Mouse (Mus musculus): ENCODE data around the gene Rcor3. TPM values are rescaled to one million over a fixed set of nuclear protein-coding genes. Genes with fewer than 3 reads are reported as not detected.

The Rcor3 gene
- polyA plus RNA-seq, 1 experiment from 2014 or later, result 11.8 TPM

DNA sequence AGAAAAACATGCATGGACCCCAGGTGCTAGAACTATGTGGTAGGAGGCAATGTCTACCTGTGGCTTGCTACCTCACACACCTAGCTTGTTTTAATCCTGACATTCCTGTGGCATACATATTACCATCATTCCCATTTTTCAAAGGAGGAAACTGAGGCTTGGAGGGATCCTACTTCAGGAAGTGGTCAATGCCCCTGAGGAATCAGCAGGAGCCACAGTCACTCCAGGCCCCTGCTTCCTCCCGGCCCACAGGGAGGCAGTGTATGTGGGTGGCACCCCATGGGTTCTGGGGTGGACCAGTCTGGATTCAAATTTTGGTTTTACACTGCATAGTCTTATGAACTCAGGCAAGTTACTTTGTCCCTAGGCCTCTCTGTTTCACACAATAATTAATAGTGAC is 58.7 kb downstream of the Rcor3 start:
- peaks cover 44% of the 10 kb centered on the region for H3K4me1 ChIP-seq
- H3K27me3 ChIP-seq (replicated peaks), result no peaks in the 10 kb centered on the region
- no peak overlapping the region for H3K27ac ChIP-seq
- peaks cover 17% of the 10 kb centered on the region for H3K9me3 ChIP-seq (replicated peaks)
- no peak for ATAC-seq
- no peak overlapping the region for H3K4me2 ChIP-seq
- peaks cover 26% of the 10 kb centered on the region for H3K36me3 ChIP-seq
- H3K9ac ChIP-seq, result no peak overlapping the region
- H3K4me3 ChIP-seq, result no peak overlapping the region
- WGBS (ENCODE audit: insufficient replicate concordance), result 54% methylated on average over 1 of the region's 1 CpGs

DNA sequence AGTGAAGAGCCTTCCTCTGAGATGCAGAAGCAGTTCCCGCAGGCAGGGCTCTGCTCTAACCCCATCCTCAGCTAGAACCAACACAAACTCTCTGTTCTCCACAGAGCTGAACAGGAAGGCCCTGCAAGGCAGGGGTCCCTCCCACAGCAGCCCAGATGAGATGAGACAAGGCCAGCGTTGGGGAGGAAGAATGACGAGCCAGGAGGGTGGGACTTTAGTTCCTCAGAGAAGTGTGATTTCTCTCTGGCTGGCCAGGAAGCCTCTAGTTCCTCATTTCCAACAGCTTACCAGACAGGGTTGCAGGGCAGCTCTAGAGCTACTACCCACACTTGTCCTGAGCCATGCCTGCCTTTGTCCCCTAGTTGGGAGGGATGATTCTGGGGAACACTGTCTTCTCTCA is 59.5 kb downstream of the Rcor3 start:
- ATAC-seq, result peak; percentile 51; the same call in 1 of the 2 replicates
- no peak overlapping the region for H3K9ac ChIP-seq
- WGBS (ENCODE audit: insufficient replicate concordance), result 8% methylated on average over 3 of the region's 3 CpGs
- peaks cover 17% of the 10 kb centered on the region for H3K9me3 ChIP-seq (replicated peaks)
- peaks cover 44% of the 10 kb centered on the region for H3K4me1 ChIP-seq
- peak overlapping the region; percentile 30; the same call in 1 of the 2 replicates for H3K27ac ChIP-seq
- no peak overlapping the region for H3K4me2 ChIP-seq
- H3K36me3 ChIP-seq, result peaks cover 25% of the 10 kb centered on the region
- H3K27me3 ChIP-seq (replicated peaks), result no peaks in the 10 kb centered on the region
- H3K4me3 ChIP-seq, result no peak overlapping the region

DNA sequence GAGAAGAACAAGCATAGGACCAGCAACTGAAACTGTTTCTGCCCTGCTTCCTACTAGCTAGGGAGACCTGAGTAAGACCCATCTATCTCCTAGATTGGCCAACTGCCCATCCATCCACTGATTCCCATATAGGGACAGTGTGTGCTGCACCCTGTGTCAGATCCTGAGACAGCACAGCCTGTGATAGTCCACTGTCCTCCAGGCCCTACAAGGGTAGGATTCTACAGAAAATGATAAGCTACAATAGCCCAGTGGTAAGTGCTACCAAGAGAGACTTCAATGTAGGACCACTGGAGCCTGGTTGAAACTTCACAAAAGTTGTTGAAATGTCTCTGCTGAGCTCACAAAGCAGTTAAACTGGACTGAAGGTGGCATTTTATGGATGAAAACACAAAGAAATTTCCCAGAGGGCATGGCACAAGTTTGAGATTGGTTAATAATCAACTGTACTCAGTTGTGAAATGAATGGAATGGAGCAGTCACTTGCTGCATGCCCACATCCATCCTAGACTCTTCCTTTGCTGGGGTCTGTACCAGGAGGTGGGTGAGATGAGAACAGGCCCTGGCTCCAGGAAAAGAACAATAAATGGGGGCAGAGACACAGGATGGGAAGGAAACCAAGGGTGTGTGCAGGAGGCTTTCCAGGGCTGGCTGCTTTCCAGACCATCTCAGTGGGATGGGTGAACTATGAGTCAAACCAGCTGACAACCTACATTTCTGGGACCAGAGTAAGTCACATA is 60.9 kb downstream of the Rcor3 start:
- no peak overlapping the region for H3K4me3 ChIP-seq
- peaks cover 13% of the 10 kb centered on the region for H3K9me3 ChIP-seq (replicated peaks)
- no peak overlapping the region for H3K4me2 ChIP-seq
- H3K27me3 ChIP-seq (replicated peaks), result no peaks in the 10 kb centered on the region
- ATAC-seq, result no peak
- peaks cover 17% of the 10 kb centered on the region for H3K36me3 ChIP-seq
- no peak overlapping the region for H3K9ac ChIP-seq
- peaks cover 44% of the 10 kb centered on the region for H3K4me1 ChIP-seq
- H3K27ac ChIP-seq, result no peak overlapping the region

DNA sequence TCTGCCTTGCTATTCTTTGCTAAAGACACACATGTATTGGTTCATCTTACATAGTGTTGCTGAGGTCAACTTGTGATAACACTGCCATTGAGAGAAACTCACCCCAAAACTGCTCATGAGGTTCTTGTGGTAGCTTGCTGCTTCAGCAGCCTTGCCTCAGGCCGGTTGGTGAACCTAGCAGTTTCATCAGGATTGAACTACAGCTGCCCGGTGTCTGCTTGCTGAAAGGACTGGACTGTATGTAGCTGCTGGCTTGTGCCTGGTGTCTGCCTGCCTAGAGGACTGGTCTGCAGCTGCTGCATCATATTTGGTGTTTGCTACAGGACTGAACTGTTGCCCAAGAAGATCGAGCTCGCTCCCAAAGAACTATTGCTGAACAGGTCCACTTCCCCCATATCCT is 61.8 kb downstream of the Rcor3 start:
- Histone ChIP-seq H3K27ac (no peak overlapping the region), H3K9ac (no peak overlapping the region), H3K4me1 (peaks cover 47% of the 10 kb centered on the region), H3K36me3 (peaks cover 9% of the 10 kb centered on the region), H3K9me3 (replicated peaks) (peaks cover 4% of the 10 kb centered on the region), H3K4me3 (no peak overlapping the region), H3K4me2 (no peak overlapping the region), H3K27me3 (replicated peaks) (no peaks in the 10 kb centered on the region)
- whole genome bisulfite sequencing (ENCODE audit: insufficient replicate concordance), result 78% methylated on average over 4 of the region's 4 CpGs
- no peak for ATAC-seq

DNA sequence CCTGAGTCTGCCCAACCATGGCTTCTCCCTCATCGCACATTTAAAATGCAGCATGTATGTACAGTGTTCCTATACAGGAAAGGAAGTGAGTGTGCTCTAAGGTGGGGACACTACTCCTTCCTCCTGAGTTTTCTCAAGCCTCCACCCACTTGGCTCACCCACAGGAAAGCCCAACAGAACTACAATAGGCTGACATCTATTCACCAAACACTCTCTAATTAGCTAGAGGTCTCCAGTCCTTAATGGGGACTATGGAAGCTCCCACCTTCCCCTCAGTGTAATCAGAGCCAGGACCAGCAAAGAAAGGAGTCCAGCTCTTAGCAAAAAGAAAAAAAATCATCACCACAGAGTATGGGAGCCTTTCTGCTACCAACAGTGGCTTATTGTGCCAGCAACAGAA is 63.0 kb downstream of the Rcor3 start:
- Histone ChIP-seq H3K9me3 (replicated peaks) (no peaks in the 10 kb centered on the region), H3K4me1 (peaks cover 57% of the 10 kb centered on the region)

DNA sequence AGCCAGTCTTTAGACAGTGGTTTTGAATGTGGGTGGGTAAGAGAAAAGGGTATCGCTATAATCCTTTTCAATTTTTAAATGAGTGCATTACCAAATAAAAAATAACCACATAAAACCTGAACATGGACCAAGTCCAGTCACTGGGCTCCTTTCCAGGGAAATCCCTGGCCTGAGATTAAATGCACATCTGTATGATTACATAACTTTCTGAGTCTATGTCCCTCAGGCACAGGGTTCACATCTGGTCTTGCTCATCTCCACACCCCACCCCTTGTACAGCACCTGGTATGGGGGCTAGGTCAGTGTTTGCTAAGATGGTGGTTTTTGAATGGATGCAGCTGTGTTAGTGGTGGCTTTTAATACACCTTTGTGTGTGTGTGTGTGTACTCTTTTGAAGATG is 65.4 kb downstream of the Rcor3 start:
- H3K4me3 ChIP-seq, result no peak overlapping the region
- H3K9ac ChIP-seq, result no peak overlapping the region
- H3K4me2 ChIP-seq, result no peak overlapping the region
- H3K27ac ChIP-seq, result no peak overlapping the region
- peaks cover 5% of the 10 kb centered on the region for H3K36me3 ChIP-seq
- no peak for ATAC-seq
- no peaks in the 10 kb centered on the region for H3K9me3 ChIP-seq (replicated peaks)
- WGBS (ENCODE audit: insufficient replicate concordance), result 89% methylated on average over 1 of the region's 1 CpGs
- H3K4me1 ChIP-seq, result peaks cover 46% of the 10 kb centered on the region
- H3K27me3 ChIP-seq (replicated peaks), result no peaks in the 10 kb centered on the region

More for the DNA sequence above, 63.0 kb downstream of the Rcor3 start:
- Histone ChIP-seq H3K27ac (no peak overlapping the region), H3K4me2 (no peak overlapping the region), H3K9ac (no peak overlapping the region), H3K4me3 (no peak overlapping the region), H3K36me3 (no peaks in the 10 kb centered on the region), H3K27me3 (replicated peaks) (no peaks in the 10 kb centered on the region)
- ATAC-seq, result no peak
- 67% methylated on average over 1 of the region's 1 CpGs for WGBS (ENCODE audit: insufficient replicate concordance)

DNA sequence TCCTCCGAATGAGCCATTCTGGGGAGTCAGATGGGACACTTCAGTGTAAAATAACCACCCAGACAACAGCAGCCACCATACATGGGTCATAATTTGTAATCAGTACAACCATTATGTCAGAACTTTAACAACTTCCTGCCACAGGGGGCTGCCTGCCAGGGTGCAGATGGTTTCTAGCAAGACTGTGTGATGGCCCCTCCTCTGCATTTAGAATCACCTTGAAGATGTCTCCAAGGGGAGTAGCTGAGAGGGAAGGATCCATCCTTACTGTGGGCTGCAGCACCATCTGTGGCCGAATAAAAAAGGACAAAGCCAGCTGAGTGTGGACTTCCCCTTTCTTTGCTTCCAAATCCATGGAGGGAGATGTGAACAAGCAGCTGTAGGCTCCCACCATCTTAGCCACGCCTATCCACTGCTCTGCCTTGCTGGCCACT is 67.2 kb downstream of the Rcor3 start:
- peaks cover 23% of the 10 kb centered on the region for H3K36me3 ChIP-seq
- H3K4me1 ChIP-seq, result peaks cover 35% of the 10 kb centered on the region
- ATAC-seq, result no peak
- no peaks in the 10 kb centered on the region for H3K9me3 ChIP-seq (replicated peaks)
- H3K4me3 ChIP-seq, result no peak overlapping the region
- no peak overlapping the region for H3K9ac ChIP-seq
- 0 out of 2 replicates have a peak overlapping the region, but pooled peaks have one; percentile 4 for H3K4me2 ChIP-seq
- 40% methylated on average over 3 of the region's 3 CpGs for WGBS (ENCODE audit: insufficient replicate concordance)
- H3K27me3 ChIP-seq (replicated peaks), result no peaks in the 10 kb centered on the region
- H3K27ac ChIP-seq, result no peak overlapping the region

DNA sequence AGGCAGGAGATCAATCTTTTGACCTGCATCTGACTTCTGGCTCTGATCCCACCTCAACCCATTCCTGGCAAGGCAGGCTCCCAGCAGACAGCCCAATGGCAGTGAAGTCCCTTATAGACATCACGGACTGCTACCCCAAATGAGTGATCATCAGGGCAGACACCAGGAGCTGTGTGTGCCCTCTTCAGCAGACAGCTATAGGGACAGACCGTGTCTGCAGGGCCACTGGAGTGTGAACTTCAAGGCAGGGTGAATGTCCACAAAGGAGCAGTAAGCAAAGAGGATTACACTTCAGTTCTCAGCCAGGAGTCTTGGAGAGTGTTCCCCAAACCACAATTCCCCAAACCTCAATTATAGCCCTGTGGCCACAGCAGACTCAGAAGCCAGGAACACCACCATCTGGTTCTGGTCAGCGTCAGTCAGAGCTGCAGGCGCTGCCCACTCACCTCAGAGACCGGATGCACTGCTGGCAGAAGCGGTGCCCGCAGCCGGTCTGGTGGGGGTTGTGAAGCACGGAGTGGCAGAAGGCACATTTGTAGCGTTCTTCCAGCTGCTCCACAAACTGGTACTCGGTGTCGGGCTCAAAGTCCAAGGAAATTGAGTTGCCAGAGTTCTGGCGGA is 67.8 kb downstream of the Rcor3 start:
- Histone ChIP-seq H3K9me3 (replicated peaks) (no peaks in the 10 kb centered on the region), H3K4me3 (no peak overlapping the region), H3K27me3 (replicated peaks) (no peaks in the 10 kb centered on the region), H3K9ac (no peak overlapping the region), H3K4me2 (0 out of 2 replicates have a peak overlapping the region, but pooled peaks have one; percentile 4), H3K4me1 (peaks cover 35% of the 10 kb centered on the region), H3K27ac (no peak overlapping the region), H3K36me3 (peaks cover 29% of the 10 kb centered on the region)
- no peak for ATAC-seq
- 62% methylated on average over 13 of the region's 13 CpGs for WGBS (ENCODE audit: insufficient replicate concordance)

DNA sequence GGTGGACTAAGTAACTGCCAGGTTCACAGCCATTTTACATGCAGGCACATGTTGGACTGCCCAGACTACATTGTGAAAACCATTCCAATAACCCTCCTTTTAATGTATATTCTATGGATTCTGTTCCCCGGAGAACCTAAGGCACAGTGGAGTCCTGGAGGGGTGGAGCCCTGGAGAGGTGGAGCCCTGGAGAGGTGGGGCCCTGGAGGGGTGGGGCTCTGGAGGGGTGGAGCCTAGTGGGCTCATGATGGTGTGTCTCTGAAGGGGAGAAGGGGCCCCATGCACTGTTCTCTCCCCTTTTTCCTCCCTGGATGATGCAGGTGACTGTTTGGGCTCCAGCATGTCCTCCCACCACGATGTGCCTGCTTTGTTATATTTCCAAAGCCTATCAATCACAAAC is 69.7 kb downstream of the Rcor3 start:
- Histone ChIP-seq H3K36me3 (peaks cover 48% of the 10 kb centered on the region), H3K4me1 (peaks cover 28% of the 10 kb centered on the region), H3K9ac (no peak overlapping the region), H3K27ac (no peak overlapping the region), H3K4me2 (no peak overlapping the region), H3K4me3 (no peak overlapping the region), H3K9me3 (replicated peaks) (peaks cover 6% of the 10 kb centered on the region), H3K27me3 (replicated peaks) (no peaks in the 10 kb centered on the region)
- peak; percentile 85 for ATAC-seq
- WGBS (ENCODE audit: insufficient replicate concordance), result 60% methylated on average over 2 of the region's 2 CpGs

DNA sequence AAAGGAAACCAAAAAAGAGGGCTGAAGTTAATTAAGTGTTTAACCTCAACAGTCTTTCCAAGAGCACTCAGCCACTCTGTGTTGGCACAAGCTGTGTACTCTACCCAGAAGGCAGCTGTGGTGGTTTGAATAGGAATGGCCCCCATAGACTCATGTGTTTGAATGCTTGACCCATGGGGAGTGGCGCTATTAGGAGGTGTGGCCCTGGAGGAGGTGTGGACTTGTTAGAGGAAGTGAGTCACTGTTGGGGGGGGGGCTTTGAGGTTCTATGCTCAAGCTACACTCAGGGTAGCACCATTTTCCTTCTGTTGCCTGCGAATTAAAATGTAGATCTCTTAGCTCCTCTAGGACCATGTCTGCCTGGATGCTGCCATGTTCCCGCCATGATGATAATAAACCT is 70.9 kb downstream of the Rcor3 start:
- no peak overlapping the region for H3K4me2 ChIP-seq
- WGBS (ENCODE audit: insufficient replicate concordance), result 83% methylated on average over 3 of the region's 3 CpGs
- peaks cover 7% of the 10 kb centered on the region for H3K9me3 ChIP-seq (replicated peaks)
- H3K9ac ChIP-seq, result no peak overlapping the region
- H3K27ac ChIP-seq, result no peak overlapping the region
- peaks cover 59% of the 10 kb centered on the region for H3K36me3 ChIP-seq
- peaks cover 28% of the 10 kb centered on the region for H3K4me1 ChIP-seq
- no peaks in the 10 kb centered on the region for H3K27me3 ChIP-seq (replicated peaks)
- H3K4me3 ChIP-seq, result no peak overlapping the region
- no peak for ATAC-seq

DNA sequence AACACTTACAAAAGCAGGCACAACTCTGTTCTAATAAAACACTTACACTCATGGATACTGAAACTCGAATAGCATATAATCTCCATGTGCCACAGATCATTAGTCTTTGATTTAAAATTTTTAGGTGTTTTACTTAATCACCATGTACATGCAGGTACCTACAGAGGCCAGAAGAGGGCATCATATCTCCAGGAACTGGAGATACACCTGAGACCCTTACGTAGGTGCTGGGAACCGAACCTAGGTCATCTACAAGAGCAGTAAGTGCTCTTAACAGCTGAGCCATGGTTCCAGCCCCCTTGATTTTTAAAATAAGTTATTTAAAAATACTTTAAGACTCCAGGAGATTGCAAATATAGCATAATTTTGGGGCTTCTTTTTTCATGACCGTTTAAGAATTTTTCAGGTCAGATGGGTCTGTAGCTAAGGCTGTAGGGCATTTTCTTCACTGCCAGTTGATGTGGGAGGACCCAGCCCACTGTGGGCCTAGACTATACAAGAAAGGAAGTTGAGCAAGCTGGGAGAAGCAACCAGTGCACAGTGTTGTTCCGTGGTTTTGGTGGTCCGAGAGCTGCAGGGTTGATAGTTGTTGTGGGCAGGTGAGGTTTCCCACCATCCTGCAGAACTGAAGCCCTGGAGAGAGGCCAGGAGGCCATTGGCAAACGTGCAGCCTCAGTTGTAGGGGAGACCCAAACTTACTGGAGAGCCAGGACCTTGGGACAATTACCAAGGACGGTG is 74.5 kb downstream of the Rcor3 start:
- H3K4me2 ChIP-seq, result no peak overlapping the region
- no peak overlapping the region for H3K27ac ChIP-seq
- no peak for ATAC-seq
- no peaks in the 10 kb centered on the region for H3K27me3 ChIP-seq (replicated peaks)
- H3K36me3 ChIP-seq, result peaks cover 76% of the 10 kb centered on the region
- H3K9ac ChIP-seq, result no peak overlapping the region
- WGBS (ENCODE audit: insufficient replicate concordance), result 69% methylated on average over 8 of the region's 8 CpGs
- peaks cover 9% of the 10 kb centered on the region for H3K4me1 ChIP-seq
- peaks cover 7% of the 10 kb centered on the region for H3K9me3 ChIP-seq (replicated peaks)
- no peak overlapping the region for H3K4me3 ChIP-seq

DNA sequence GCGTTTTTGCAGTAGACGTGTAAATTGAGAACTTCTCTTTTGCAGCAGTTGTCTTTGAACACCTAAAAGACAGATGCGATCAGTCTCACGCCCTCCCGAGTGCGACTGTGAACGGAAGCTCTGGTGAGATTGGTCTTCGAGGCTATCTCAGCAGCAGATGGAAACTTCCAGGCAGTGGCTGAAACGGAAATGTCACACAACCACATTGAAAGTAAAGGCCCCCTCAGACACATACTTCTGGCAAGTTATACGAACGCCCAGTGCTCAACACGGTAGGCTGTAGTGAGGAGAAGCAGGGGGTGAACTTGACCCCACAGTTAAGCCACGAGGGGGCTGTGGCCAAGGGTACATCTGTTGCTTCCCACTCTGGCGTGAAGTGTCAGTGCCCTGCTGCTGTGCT is 75.2 kb downstream of the Rcor3 start:
- no peak overlapping the region for H3K27ac ChIP-seq
- H3K9ac ChIP-seq, result no peak overlapping the region
- peaks cover 74% of the 10 kb centered on the region for H3K36me3 ChIP-seq
- no peak for ATAC-seq
- WGBS (ENCODE audit: insufficient replicate concordance), result 68% methylated on average over 14 of the region's 14 CpGs
- H3K4me1 ChIP-seq, result peaks cover 2% of the 10 kb centered on the region; the same call in 1 of the 2 replicates
- no peak overlapping the region for H3K4me2 ChIP-seq
- H3K4me3 ChIP-seq, result no peak overlapping the region
- H3K9me3 ChIP-seq (replicated peaks), result peaks cover 7% of the 10 kb centered on the region
- H3K27me3 ChIP-seq (replicated peaks), result no peaks in the 10 kb centered on the region
